Mouse (Mus musculus) testis, postnatal 14 days (tissue): Measurements from ENCODE around the gene 4931428L18Rik.

Experiments used
- DNase-seq: peaks from one replicate; pipeline ENCODE4 v3.0.0; 2021; ENCODE audit warnings: low spot score

4931428L18Rik gene

DNA sequence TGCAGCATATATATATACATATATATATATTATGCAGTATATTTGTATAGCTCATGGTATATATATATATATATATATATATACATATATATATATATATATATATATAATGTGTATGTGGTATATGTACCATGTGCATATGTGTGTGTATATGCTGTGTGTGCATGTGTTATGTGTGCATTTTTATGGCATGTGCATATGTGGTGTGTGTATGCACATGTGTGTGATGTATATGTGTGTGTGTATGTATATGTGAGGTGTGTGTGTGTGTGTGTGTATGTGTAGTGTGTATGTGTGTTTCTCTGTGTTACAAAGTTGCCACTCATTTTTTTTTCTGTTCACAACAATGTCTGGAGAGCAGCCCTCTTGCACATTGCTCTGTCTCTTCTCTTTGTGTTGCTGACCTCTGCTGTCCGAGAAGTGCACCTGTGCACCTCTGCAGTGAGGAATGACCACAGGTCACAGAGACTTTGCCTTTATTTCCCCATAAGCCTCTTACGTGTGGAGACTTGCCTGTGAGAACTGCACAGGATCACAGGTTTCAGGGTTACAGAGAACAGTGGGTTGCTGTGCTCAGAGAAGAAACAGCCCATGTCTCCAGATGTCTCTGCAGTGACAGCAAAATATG lies 69.6 kb downstream of the 4931428L18Rik start:
- no peak for DNase-seq

DNA sequence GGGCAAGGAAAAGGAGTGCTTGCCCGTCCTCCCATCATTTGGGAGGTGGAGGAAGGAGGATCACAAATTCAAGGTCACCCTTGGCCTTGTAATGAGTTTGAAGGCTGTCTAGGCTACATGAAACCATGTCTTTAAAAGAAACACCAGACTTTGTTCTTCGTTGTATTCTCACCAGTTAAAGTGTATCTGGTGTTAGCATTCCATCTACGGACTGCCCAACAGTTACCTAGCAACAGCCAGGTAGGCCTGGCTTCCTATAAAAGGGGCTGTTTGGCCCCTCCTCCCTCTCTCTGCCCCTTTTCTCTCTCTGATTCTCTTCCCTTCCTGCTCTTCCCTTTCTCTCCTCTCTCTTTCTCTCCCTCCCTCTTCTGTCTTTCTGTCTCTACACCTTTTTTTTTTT lies 71.9 kb downstream of the 4931428L18Rik start:
- no peak for DNase-seq

DNA sequence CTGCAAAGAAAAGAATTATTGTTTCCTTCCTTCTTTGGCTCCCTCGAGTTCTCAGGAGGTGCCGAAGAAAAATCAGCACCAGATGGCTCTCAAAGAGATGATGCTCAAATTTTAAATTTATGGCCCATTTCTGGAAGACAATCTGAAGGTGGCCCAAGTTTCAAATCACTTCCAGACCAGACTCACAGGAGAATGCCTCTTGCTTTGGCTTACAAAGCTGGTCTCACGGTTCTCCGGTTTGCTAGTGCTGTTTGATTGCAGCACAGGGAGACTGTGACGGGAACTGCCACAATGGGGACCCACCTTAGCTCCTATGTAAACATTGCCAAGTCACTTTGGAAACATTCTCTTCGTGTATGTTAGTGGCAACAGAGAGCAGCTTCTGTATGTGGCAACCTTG lies 72.8 kb downstream of the 4931428L18Rik start:
- DNase-seq, result no peak

DNA sequence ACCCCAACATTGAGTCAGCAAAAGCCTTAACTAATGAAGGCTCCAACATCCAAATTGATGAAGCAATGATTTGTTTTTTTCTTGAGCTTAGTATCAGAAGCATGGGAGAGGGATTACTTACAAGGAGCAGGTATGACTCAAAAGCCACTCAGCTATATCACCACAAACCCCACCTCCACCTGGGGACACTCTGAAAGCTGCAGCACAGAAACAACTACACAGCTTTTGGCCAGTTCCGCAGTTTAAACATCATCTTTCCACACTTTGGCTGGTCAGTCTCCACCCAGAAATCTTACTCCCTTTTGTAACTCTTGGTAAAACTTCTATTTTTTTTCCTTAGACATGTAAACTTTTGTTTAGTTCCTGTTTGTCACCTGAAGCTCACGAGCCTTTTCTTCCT lies 78.9 kb downstream of the 4931428L18Rik start:
- no peak for DNase-seq

DNA sequence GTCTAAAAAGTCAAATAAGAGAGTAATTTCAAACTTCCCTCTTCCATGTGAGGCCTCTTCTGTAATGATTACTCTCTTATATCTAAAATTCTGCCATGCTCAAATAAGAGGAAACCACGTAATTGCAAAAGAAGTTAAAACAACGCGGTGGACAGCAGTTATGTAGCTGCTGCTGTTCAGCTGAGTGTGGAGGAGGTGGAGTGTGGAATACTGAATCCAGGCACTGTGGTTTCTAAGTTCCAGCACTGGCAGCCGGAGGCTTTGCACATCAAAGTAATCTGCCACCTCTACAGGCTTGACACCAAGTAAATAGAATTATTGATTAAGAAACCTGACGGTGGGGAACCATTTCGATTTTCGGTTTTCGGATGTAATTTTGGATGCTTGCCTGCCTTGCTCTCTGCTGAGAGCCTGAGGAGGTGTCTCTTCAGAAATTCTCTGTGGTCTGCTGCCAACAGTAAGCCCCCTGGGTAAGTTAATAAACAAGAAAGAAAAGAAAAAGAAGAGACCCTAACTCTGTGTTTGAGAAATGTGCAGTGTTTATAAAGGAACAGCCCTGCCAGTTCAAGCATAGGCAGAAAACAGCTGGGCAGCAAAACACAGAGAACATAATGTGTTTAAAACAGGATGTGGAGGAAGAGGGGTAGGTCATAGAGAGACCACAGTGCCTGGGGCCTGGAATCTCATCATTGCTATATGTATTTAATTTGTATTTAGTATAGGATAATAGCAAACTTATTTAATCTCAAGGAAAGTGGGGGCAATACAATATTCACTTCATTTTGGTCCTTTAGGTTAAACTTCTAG lies 80.0 kb downstream of the 4931428L18Rik start:
- no peak for DNase-seq

DNA sequence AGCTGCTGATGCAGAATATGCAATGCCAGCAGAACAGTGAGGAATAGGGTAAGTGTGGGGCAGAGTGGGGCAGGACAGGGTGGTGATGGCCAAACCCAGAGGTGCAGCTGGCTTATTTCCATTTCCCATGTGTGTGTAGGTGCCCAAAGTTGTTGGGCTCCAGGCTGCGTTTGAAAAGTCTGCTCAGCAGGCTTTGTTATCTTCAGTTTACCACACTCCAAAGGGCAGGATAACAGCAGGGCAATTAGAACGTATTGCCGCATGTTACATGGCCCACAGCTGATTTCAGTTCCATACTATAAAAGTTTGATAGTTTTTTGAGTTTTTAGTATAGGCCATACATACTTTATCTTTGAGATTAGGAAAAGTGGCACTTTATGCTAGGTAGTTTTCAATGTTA lies 84.1 kb downstream of the 4931428L18Rik start:
- no peak for DNase-seq

DNA sequence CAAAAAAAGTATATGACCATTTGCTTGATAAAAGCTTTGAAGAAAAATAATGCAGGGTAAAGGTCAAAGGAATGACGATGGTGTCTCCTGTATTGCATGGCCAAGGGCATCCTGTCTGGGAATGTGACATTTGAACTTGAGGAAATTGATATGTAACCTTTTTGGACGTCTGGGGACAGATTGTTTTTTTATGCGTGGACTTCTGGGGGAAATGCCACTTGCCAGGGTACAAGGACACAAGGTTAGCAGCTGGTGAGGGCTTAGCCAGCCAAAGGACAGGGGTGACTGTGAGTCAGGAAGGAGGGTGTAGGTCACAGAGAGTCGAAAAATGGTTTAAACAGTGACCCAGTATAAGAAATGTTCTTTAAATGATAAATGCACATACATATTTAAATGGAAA lies 109.0 kb downstream of the 4931428L18Rik start:
- no peak for DNase-seq

DNA sequence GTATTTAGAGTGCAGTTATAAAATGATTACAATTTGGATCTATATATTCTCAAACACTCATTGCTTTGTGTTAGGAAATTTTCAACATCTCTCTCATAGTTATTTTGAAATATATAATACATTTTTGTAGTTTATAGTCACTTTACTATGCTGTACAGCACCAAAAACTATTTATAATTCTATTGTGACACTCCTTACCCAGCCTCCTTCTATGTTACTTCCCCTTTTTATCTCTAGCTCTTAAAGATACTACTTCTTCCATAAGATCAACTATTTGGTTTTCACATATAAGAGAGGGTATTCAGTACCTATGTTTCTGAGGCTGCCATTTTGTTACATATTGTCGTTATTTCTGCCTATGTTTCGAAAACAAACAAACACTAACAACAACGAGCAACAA lies 114.5 kb downstream of the 4931428L18Rik start:
- DNase-seq, result no peak

DNA sequence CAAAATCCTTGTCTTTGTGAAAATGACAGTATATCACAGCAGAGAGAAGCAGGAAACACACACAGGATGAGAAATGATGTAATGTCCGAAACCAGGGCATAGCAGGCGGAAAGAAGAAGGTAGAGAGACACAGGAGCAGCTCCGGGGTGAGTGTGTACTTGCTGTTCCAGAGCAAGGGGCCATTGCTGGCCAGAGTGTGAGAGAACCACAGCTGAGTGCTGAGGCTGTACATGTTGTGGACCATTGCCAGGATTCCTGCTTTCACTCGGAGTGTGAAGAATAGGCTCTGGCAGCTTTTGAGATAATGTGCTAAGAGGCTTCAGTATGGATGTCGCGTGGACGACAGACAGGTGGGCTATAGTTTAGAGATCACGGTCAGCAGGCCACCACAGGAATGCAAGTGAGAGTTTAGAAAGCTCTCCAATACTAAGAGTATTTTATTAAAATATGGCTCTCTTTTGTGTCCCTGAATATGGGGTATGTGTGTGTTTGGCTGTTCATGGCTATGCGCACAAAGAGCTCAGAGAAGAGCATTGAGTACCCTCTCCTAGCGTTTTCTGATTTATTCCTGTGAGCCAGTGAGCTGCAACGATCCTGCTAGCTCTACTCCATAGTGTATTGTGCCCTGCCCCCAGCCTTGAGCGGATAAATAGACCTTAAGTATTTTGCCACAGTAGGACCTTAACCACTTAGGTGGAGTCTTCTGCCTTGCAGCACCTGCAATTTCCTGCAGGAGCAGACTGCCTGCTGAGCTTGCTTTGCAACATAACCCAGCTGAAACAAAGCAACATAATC lies 119.4 kb downstream of the 4931428L18Rik start:
- DNase-seq, result no peak

DNA sequence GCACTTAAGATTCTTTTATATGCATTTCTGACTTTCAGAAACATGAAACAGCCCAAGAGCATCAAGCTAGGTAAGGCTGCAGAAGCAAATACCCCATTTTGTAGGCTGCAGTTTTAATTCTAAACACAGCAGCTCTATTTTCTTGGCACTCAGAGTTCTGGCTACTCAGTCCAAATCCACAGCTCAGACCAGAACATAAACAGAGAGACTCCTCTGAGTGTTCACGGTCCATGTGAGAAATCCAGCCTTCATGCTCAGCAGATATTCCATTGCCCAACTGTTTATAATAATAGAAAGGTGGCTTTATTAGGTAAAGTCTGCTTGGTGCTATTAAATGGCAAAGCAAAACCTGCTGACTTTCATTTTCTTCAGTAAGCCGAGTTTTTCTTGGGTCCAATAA lies 120.2 kb downstream of the 4931428L18Rik start:
- DNase-seq, result no peak

DNA sequence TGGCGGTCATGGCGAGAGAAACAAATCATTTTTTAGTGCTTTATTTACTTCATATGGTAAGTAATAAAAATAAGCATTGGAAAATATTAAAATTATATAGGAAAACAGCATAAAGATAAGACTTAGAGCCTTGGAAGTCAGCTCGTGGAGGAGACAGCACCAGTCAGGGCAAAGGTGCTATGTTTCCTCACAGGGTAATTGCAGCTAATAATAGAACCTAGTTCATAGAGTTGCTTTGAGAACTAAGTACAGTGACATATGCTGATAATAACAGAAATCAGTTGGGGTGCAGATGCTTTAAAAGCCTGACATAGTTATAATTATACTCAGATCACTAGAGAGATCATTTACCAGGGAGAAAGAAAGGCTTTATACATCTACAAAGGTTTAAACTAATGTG lies 125.3 kb downstream of the 4931428L18Rik start:
- DNase-seq, result no peak

DNA sequence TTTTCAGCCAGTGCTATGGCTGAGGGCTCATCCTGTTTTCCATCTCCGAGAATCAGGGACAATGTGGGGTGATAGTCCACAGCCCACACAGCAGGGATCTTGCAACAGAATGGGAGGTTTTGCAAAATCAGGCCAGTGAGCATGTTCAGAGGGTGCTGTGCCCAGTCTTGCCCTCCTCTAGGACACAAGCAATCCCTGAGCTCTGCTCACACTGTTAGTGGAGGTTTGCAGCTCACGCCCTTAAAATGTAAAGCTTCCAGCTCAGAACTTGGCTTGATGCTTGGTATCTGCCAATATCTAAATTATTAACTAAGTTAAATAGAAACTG lies 126.1 kb downstream of the 4931428L18Rik start:
- DNase-seq, result no peak

DNA sequence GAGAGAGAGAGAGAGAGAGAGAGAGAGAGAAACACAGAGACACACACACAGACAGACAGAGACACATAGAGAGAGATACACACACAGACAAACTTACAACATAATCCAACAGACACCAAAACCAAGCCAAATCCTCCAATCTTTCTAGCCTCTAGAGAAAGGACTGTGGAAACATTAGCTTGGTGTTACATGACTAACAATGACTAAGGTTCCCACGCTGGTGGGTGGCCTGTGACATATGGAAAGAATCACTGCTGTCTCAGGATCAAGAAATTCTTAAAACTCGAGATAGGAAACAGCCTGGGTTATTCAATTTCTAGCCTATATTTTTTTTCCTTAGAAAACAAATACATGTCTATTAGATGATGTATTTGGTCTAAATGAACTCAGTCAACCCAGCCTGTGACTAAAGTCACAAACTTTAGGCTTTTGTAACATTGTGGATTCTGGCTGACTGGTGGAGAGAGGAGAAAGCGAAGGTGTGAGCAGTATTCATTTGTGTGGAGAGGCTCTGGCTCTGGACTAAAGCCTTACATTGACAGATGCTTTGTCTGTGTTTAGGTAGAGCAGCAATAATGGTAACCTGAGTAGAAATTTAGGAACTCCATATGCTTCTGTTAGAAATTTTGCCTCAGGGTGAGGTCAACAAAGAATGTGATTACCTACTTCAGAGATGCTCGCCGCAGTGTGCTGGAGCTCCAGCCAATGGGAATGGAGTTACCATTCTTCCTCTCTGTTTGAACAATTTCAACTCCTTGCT lies 126.6 kb downstream of the 4931428L18Rik start:
- no peak for DNase-seq

DNA sequence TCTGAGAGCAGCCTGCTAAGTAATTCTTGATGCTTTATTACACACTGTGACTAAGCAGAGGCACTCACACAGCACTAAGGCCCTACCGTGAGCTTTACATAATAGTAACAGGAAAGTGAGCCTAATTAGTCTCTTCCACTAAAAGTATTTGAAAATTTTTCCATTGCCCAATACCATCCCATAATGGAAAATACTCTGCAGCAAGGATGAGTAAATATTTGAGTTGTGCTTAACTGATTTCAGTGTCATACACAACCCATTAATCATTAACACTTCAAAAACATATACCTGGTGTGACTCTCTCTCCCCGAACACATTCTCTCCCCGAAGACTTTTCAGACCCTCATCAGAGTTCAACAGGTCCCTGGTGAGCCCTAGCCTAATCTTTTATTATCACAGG lies 127.7 kb downstream of the 4931428L18Rik start:
- DNase-seq, result no peak

DNA sequence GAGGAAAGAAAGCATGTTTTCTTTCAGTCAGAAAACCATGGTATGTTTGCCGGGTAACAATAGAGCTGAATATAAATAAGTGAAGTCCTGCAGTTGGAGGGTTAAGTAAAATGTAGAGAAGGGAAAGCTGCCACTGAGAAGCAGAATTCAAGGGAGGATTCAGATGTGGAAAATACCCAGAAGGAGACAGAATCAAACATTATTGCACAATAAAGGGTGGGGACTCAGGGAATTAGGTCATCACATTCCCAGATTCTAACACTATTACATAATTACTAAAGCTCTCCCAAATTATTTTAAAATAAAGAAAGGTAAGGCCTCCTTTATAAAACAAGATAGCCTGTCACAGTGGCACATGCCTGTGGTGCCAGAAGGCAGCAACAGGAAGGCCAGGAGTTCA lies 128.5 kb downstream of the 4931428L18Rik start:
- DNase-seq, result no peak

DNA sequence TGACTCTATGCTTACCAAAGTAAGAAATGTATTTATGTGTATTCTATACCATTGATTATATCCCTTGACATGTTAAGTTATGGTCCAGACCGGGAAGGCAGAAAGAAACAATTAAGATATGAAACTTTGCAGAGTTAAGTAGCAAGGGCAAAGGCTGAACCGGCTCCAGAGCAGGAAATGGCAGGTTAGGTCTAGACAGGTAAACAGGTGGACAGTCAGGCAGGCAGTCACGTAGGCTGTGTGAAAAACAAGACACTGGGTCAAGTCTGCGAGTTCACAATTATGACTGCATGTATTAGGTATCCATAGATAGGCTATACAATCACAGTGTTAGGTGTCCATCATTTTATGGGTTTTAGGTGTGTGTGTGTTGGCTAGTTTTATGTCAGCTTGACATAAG lies 133.8 kb downstream of the 4931428L18Rik start:
- DNase-seq, result no peak

DNA sequence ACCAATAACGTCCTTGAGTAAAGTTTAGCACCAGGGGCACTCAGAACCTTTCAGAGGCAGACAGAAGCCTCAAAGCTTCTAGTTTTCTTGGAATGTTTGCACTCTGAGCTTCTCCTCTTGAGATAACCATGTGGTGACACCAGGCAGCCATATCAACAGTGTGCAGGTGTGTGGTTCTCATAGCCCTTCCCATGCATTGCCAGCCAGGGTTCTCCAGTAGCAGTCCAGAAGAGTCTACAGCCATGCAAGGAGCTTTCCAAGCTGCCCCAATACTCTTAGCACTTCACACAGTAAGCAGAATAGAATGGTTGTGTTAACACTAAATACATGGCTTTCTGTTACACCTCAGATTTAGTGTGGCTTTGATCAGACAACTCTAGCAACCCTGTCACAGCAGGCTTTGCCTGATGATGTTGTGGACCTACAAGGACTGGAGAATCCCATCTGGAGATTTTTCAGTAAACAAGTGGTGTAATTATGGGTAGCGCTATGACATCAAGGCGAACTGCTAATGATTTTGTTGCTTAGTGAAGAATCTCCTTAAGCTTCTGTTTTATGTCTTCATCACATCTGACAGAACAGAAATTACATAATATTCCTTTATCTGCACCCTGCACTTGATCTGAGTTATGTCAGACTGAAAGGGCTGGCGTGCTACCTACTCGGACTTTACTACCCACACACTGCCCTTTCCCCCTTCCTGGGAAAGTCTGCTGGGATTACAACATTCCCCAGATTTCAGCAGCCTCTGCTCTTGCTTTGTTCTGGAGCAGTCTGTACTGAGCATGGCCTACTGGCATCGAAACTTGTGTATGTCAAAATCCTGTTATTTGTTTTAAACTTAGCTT lies 149.7 kb downstream of the 4931428L18Rik start:
- no peak for DNase-seq

DNA sequence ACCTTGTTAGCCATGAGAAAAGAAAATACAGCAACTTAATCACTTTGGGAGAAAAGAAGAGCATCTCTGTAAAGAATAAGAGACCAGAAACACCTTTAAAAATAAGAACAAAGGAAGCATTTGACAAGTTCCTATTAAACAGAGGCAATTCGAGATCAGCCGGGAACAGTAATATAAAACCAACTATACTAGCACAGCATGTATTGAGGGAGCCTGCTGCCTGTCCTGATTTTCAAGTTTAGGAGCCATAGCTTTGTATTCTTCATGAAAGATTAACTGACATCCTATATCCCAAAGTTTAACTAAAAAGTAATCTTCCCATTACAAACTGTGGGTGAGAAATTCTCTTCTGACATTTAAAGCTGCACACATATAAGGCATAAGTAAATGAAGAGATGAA lies 151.3 kb downstream of the 4931428L18Rik start:
- DNase-seq, result no peak

DNA sequence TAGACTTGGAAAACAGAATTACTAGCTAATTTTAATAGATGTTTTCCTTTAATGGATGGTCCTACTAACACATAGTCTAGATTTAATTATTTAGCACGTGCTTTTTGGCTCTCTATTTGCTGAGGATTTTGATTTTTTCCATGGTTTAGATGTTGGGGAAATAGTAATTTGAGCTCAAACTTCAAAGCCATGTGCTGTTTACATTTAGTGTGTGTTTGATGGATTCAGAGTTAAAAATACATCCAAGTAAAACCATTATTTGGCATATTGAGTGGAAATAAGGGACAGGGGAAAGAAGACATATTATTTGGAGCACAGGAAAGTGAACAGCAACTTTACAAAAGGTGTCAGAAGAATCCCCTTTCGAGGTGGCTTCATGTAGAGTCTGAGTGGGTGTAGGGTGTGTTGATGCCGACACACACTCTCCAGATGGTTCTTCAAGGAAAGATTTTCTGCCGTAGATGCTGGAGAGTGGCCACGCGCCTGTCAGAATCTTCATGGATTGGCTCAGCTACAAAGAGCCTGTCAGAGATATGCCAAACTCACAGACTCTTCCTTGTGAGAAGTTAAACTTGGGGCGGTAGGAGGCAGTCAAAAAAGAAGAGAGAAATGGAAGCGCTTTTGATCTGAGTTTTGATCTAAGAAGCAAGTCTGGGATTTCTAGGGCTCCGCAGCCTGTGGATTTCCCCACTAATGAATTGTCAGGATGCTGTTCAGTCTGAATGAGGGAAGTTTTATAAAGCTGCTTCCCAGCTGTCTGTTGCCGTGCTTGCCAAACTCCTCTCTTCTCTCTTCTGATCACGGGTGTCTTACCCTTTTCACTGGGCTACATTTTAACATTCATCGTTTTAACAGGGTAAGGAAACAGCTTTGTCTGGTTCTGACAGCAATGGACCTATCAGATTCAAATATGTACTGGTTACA lies 157.4 kb downstream of the 4931428L18Rik start:
- DNase-seq, result no peak

DNA sequence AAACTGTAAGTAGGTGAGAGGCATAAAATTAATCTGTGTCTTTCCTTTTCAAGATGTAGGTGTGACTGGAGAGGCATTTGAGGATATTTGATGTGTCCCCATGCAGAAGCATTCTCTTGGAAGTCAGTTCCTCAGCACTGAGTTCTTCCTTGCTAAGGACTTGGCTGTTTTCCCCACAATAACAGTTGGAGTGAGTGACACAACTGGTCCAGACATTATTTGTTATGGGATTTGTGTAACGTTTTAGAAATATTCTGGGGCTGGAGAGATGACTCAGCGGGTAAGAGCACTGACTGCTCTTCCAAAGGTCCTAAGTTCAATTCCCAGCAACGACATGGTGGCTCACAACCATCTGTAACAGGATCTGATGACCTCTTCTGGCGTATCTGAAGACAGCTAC lies 162.7 kb downstream of the 4931428L18Rik start:
- DNase-seq, result no peak
